Mouse (Mus musculus): ENCODE results near the gene Dlgap3. TPM values are rescaled to one million over a fixed set of nuclear protein-coding genes. Genes with fewer than 3 reads are reported as not detected.

The Dlgap3 gene
- polyA plus RNA-seq, 1 experiment from 2014 or later = 0.40 TPM

- Histone ChIP-seq H3K9me3 (replicated peaks) (no peaks in the 10 kb centered on the region), H3K36me3 (no peaks in the 10 kb centered on the region), H3K4me3 (no peak overlapping the region), H3K27ac (no peak overlapping the region), H3K27me3 (peaks cover 67% of the 10 kb centered on the region), H3K4me1 (replicated peaks) (peaks cover 18% of the 10 kb centered on the region), H3K4me2 (no peak overlapping the region), H3K9ac (no peak overlapping the region)
- WGBS = 73% methylated on average over 5 of the region's 5 CpGs
- ATAC-seq (replicated peaks; ENCODE audit: insufficient number of reproducible peaks, insufficient read depth, low FRiP score, low read depth) = no peak
Observed at GRCm38 (mm10) chr4:127167096-127167495, 1.9 kb upstream of the Dlgap3 start.

- Histone ChIP-seq H3K9ac (no peak overlapping the region), H3K27me3 (peaks cover 74% of the 10 kb centered on the region), H3K27ac (no peak overlapping the region), H3K36me3 (no peaks in the 10 kb centered on the region), H3K4me3 (peak overlapping the region; percentile 76), H3K4me1 (replicated peaks) (peaks cover 18% of the 10 kb centered on the region), H3K9me3 (replicated peaks) (no peaks in the 10 kb centered on the region), H3K4me2 (peak overlapping the region; percentile 100)
- 15% methylated on average over 8 of the region's 8 CpGs for WGBS
- ATAC-seq (replicated peaks; ENCODE audit: insufficient number of reproducible peaks, insufficient read depth, low FRiP score, low read depth) = no peak
Observed at GRCm38 (mm10) chr4:127167731-127168130, 1.3 kb upstream of the Dlgap3 start.

- H3K27ac ChIP-seq = no peak overlapping the region
- peak overlapping the region; percentile 76 for H3K4me3 ChIP-seq
- H3K36me3 ChIP-seq = no peaks in the 10 kb centered on the region
- H3K9ac ChIP-seq = peak overlapping the region; percentile 58
- ATAC-seq (replicated peaks; ENCODE audit: insufficient number of reproducible peaks, insufficient read depth, low FRiP score, low read depth) = peak; percentile 64
- WGBS = under 1% methylated on average over 39 of the region's 39 CpGs
- peaks cover 79% of the 10 kb centered on the region for H3K27me3 ChIP-seq
- H3K4me2 ChIP-seq = peak overlapping the region; percentile 100
- no peaks in the 10 kb centered on the region for H3K9me3 ChIP-seq (replicated peaks)
- peaks cover 18% of the 10 kb centered on the region for H3K4me1 ChIP-seq (replicated peaks)
Observed at GRCm38 (mm10) chr4:127168211-127168913, 642 bp upstream of the Dlgap3 start.

- peak; percentile 24 for ATAC-seq (replicated peaks; ENCODE audit: insufficient number of reproducible peaks, insufficient read depth, low FRiP score, low read depth)
- Histone ChIP-seq H3K4me2 (peak overlapping the region; percentile 100), H3K4me3 (peak overlapping the region; percentile 76), H3K27ac (no peak overlapping the region), H3K36me3 (no peaks in the 10 kb centered on the region), H3K9ac (peak overlapping the region; percentile 58), H3K4me1 (replicated peaks) (peaks cover 18% of the 10 kb centered on the region), H3K27me3 (peaks cover 73% of the 10 kb centered on the region), H3K9me3 (replicated peaks) (no peaks in the 10 kb centered on the region)
- WGBS = 2% methylated on average over 49 of the region's 51 CpGs
Observed at GRCm38 (mm10) chr4:127169346-127170221, 580 bp downstream of the Dlgap3 start.

- no peaks in the 10 kb centered on the region for H3K9me3 ChIP-seq (replicated peaks)
- 43% methylated on average over 5 of the region's 5 CpGs for WGBS
- peaks cover 18% of the 10 kb centered on the region for H3K4me1 ChIP-seq (replicated peaks)
- no peaks in the 10 kb centered on the region for H3K36me3 ChIP-seq
- H3K9ac ChIP-seq = no peak overlapping the region
- H3K4me2 ChIP-seq = no peak overlapping the region
- no peak overlapping the region for H3K4me3 ChIP-seq
- H3K27ac ChIP-seq = no peak overlapping the region
- ATAC-seq (replicated peaks; ENCODE audit: insufficient number of reproducible peaks, insufficient read depth, low FRiP score, low read depth) = no peak
- peaks cover 71% of the 10 kb centered on the region for H3K27me3 ChIP-seq
Observed at GRCm38 (mm10) chr4:127170866-127171265, 1.9 kb downstream of the Dlgap3 start.

GRCm38 (mm10) chr4:127171341-127171905 lies 2.4 kb downstream of the Dlgap3 start:
- no peak for ATAC-seq (replicated peaks; ENCODE audit: insufficient number of reproducible peaks, insufficient read depth, low FRiP score, low read depth)
- H3K9me3 ChIP-seq (replicated peaks) = no peaks in the 10 kb centered on the region
- WGBS = 54% methylated on average over 4 of the region's 4 CpGs
- H3K36me3 ChIP-seq = no peaks in the 10 kb centered on the region
- peaks cover 70% of the 10 kb centered on the region for H3K27me3 ChIP-seq
- H3K4me1 ChIP-seq (replicated peaks) = peaks cover 18% of the 10 kb centered on the region
- H3K4me3 ChIP-seq = no peak overlapping the region
- no peak overlapping the region for H3K27ac ChIP-seq
- H3K9ac ChIP-seq = no peak overlapping the region
- H3K4me2 ChIP-seq = no peak overlapping the region

GRCm38 (mm10) chr4:127172119-127172518 lies 3.1 kb downstream of the Dlgap3 start:
- peaks cover 18% of the 10 kb centered on the region for H3K4me1 ChIP-seq (replicated peaks)
- no peak overlapping the region for H3K9ac ChIP-seq
- ATAC-seq (replicated peaks; ENCODE audit: insufficient number of reproducible peaks, insufficient read depth, low FRiP score, low read depth) = no peak
- no peaks in the 10 kb centered on the region for H3K9me3 ChIP-seq (replicated peaks)
- no peaks in the 10 kb centered on the region for H3K36me3 ChIP-seq
- WGBS = 24% methylated on average over 7 of the region's 7 CpGs
- no peak overlapping the region for H3K4me3 ChIP-seq
- H3K27ac ChIP-seq = no peak overlapping the region
- H3K4me2 ChIP-seq = no peak overlapping the region
- H3K27me3 ChIP-seq = peaks cover 69% of the 10 kb centered on the region

GRCm38 (mm10) chr4:127172614-127173013 lies 3.6 kb downstream of the Dlgap3 start:
- WGBS = 58% methylated on average over 4 of the region's 4 CpGs
- Histone ChIP-seq H3K27ac (no peak overlapping the region), H3K4me1 (replicated peaks) (peaks cover 18% of the 10 kb centered on the region), H3K9me3 (replicated peaks) (no peaks in the 10 kb centered on the region), H3K4me3 (no peak overlapping the region), H3K27me3 (peaks cover 68% of the 10 kb centered on the region), H3K36me3 (no peaks in the 10 kb centered on the region), H3K9ac (no peak overlapping the region), H3K4me2 (no peak overlapping the region)
- no peak for ATAC-seq (replicated peaks; ENCODE audit: insufficient number of reproducible peaks, insufficient read depth, low FRiP score, low read depth)

- Histone ChIP-seq H3K9ac (no peak overlapping the region), H3K9me3 (replicated peaks) (no peaks in the 10 kb centered on the region), H3K4me2 (no peak overlapping the region), H3K36me3 (no peaks in the 10 kb centered on the region), H3K27me3 (peaks cover 67% of the 10 kb centered on the region), H3K4me3 (no peak overlapping the region), H3K27ac (no peak overlapping the region), H3K4me1 (replicated peaks) (peaks cover 11% of the 10 kb centered on the region)
- no peak for ATAC-seq (replicated peaks; ENCODE audit: insufficient number of reproducible peaks, insufficient read depth, low FRiP score, low read depth)
- under 1% methylated on average over 8 of the region's 8 CpGs for WGBS
Observed at GRCm38 (mm10) chr4:127173461-127173860, 4.5 kb downstream of the Dlgap3 start.

- H3K27me3 ChIP-seq = peaks cover 67% of the 10 kb centered on the region
- no peaks in the 10 kb centered on the region for H3K9me3 ChIP-seq (replicated peaks)
- H3K36me3 ChIP-seq = no peaks in the 10 kb centered on the region
- ATAC-seq (replicated peaks; ENCODE audit: insufficient number of reproducible peaks, insufficient read depth, low FRiP score, low read depth) = no peak
- no peak overlapping the region for H3K9ac ChIP-seq
- no peak overlapping the region for H3K27ac ChIP-seq
- 51% methylated on average over 8 of the region's 8 CpGs for WGBS
- no peak overlapping the region for H3K4me3 ChIP-seq
- H3K4me2 ChIP-seq = no peak overlapping the region
- H3K4me1 ChIP-seq (replicated peaks) = peaks cover 4% of the 10 kb centered on the region
Observed at GRCm38 (mm10) chr4:127174075-127174899, 5.3 kb downstream of the Dlgap3 start.

GRCm38 (mm10) chr4:127174900-127175278 lies 5.9 kb downstream of the Dlgap3 start:
- no peak overlapping the region for H3K4me2 ChIP-seq
- no peaks in the 10 kb centered on the region for H3K4me1 ChIP-seq (replicated peaks)
- 54% methylated on average over 4 of the region's 4 CpGs for WGBS
- H3K4me3 ChIP-seq = no peak overlapping the region
- no peaks in the 10 kb centered on the region for H3K9me3 ChIP-seq (replicated peaks)
- H3K36me3 ChIP-seq = no peaks in the 10 kb centered on the region
- ATAC-seq (replicated peaks; ENCODE audit: insufficient number of reproducible peaks, insufficient read depth, low FRiP score, low read depth) = no peak
- H3K27ac ChIP-seq = no peak overlapping the region
- peaks cover 67% of the 10 kb centered on the region for H3K27me3 ChIP-seq
- no peak overlapping the region for H3K9ac ChIP-seq

Measured in heart, embryonic 15.5 days (tissue).